Mouse (Mus musculus) cerebellum, postnatal 4 days (tissue): ENCODE measurements around the gene Capns1.
"Not testable (repeated sequence)": the region's sequence is repeated elsewhere in the genome, so short reads cannot be mapped to it uniquely, and the experiment has no call there.

Experiments
- DNase-seq, 2 experiments: peaks; one replicate each; pipeline ENCODE4 v3.0.0; 2022; ENCODE audit warnings: low spot score in 2 of 2, mixed read lengths in 1 of 2

Gene Capns1

DNA sequence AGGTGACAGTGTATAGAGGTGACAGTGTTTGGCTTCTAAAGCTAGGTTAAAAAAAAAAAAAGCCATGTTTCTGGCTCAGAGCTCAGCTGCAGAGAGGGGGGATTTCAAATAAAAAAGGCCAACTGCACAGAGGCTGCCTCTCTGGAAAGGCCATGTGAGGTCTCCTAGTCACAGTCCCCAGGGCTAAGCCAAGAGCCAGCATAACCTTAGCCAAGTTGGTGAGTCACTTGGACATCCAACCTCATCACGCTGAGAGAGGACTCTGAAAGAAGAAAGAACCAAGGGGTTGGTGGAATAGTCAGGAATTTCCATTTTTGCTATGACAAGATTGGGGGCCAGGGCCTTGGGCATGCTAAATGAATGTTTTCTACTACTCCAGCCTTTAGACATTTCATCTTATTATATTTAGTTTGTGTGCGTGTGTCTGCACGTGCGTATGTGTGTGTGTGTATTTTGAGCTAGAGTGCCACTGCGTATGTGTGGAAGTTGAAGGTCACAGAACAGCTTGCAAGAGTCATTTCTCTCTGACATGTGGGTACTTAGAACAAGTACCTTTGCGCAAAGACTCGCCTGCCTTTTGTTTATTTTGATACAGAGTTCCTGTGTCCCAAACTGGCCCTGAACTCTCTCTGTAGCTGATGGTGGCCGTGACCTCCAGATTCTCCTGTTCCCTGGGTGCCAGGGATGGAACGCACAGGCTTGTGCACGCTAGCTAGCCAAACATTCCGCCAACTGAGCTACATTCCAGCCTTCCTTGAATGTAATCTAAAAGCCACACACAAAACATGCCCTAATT, 4.5 kb upstream of the Capns1 start:
- no peak for DNase-seq

DNA sequence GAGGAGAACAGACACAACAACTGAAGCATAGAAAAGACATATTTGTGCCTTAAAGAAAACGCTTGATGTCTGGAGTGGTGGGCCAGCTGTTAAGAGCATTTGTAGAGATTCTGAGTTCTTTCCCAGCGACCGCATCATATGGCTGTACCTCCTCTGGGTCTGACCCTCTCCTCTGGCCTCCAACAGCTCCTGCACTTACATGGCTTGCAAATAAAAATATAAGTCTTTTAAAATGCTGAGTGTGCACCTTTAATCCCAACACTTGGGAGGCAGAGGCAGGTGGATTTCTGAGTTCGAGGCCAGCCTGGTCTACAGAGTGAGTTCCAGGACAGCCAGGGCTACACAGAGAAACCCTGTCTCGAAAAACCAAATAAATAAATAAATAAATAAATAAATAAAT, 2.0 kb upstream of the Capns1 start:
- DNase-seq = not testable (repeated sequence)

GRCm38 (mm10) chr7:30200200-30200599, 1.6 kb upstream of the Capns1 start:
- no peak for DNase-seq

GRCm38 (mm10) chr7:30199498-30200139, 1.0 kb upstream of the Capns1 start:
- no peak for DNase-seq

- no peak for DNase-seq
These were observed 950 bp downstream of the Capns1 start for GRCm38 (mm10) chr7:30197592-30198129.

- DNase-seq = no peak
These were observed 2.4 kb downstream of the Capns1 start for GRCm38 (mm10) chr7:30196171-30196570.

- DNase-seq = no peak
These were observed 3.1 kb downstream of the Capns1 start for GRCm38 (mm10) chr7:30195461-30195860.

- peak; percentile 82 to 92 for DNase-seq
These were observed 3.7 kb downstream of the Capns1 start for GRCm38 (mm10) chr7:30194884-30195283.

DNA sequence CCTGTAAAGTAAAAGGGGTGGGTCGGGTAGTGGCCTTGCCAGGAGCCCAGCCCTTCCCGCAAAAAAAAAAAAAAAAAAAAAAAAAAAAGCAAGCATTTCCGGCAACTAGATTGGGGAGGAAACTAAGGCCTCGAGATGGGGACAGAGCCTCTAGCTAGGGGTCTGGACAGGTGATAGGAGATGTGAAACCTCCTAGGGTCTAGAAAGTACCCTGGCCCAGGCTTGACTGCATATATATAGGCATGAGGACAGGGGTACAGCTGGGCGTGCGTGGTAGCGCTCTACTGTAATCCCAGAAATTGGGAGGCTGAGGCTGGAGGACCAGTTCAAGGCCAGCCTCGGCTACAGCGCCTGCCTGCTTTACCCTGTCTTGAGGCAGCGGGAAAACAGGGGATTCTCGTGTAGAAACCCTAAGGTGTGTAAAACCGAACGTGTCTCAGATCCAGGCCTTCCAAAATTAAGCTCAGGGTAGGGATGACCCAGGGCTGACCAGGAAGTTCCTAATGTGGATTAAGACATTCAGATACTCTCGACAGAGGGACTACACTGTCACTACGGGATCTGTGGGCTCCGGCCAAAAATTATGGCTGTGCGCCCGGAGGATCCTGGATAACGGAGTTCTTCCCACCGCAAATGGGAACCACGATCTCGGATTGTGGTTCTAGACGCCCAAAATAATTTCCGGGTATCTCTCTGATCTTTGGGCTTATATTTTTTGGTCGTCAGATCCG, 4.3 kb downstream of the Capns1 start:
- DNase-seq = peak in 1 of 2 experiments; percentile 50

DNA sequence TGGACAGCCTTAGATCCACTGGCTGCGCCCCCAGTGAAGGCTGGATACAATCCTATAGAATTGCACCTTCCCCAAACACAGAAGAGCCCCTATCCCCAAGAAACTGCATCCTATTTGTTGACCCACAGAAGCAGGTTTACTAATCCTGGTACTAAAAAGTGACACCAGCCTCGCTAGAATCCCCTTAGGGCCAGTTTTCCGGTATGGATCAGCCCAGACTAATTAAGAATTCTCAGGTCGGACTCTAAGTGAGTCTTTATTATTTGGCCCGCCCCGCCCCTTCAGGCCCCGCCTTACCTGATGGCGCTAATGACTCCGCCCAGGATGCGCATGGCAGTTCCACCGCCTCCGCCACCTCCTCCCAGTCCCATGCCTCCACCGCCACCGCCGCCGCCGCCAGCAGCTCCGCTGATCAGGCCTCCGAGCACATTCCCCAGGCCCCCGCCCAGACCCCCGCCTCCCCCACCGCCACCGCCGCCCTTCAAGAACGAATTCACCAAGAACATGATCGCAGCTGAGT, 5.0 kb downstream of the Capns1 start:
- peak; percentile 39 to 60 for DNase-seq

DNA sequence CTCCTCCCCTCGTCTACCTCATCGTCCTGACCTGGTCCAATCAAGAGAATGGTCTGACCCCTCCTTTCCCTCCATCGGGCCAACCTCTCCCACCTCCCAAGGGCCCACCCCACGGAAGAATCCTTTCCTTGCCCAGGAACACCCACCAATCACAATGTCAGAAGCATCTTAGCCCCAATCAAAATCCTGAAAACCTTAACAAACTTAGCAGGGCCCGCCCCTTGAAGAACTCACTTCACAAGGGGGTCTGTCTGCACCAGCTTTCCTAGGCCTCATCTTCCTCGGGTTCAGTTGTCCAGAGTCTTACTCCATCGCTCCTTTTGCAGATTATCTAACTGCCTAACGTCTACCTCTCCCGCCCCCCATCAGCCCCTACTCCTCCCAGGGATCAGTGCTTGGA, 5.6 kb downstream of the Capns1 start:
- no peak for DNase-seq

DNA sequence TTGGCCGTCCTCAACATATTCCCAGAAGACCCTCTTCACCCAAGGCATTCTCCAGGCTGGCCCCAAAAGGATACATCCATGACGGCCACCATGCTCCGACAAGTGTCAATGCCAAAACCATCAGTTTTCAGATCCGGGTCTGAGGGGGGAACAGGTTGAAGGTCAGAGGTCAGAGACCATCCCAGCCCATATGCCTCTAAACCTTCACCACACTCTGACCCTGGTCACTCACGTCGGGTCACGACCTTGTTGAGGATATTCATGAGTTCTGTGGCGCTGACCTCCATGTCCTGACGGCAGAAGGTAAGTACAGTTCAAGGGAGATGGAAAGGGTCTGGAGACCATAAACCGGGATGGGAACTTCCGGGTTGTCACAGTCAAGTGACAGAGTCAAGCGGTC, 6.5 kb downstream of the Capns1 start:
- DNase-seq = no peak

GRCm38 (mm10) chr7:30189116-30189491, 9.5 kb downstream of the Capns1 start:
- no peak for DNase-seq

GRCm38 (mm10) chr7:30188344-30189115, 10.1 kb downstream of the Capns1 start:
- no peak for DNase-seq

- no peak for DNase-seq
These were observed 13.8 kb downstream of the Capns1 start for GRCm38 (mm10) chr7:30184641-30185348.

GRCm38 (mm10) chr7:30183879-30184289, 14.7 kb downstream of the Capns1 start, which contains the start of gene Cox7a1:
Cox7a1 (plus strand) TSS chr7:30184144.
- peak in 1 of 2 experiments; percentile 51 for DNase-seq

GRCm38 (mm10) chr7:30183189-30183588, 15.4 kb downstream of the Capns1 start:
- not testable (repeated sequence) for DNase-seq

GRCm38 (mm10) chr7:30181929-30182328, 16.7 kb downstream of the Capns1 start:
- DNase-seq = not testable (repeated sequence)

- DNase-seq = peak; percentile 62 to 74
These were observed 17.3 kb downstream of the Capns1 start for GRCm38 (mm10) chr7:30181308-30181707.

DNA sequence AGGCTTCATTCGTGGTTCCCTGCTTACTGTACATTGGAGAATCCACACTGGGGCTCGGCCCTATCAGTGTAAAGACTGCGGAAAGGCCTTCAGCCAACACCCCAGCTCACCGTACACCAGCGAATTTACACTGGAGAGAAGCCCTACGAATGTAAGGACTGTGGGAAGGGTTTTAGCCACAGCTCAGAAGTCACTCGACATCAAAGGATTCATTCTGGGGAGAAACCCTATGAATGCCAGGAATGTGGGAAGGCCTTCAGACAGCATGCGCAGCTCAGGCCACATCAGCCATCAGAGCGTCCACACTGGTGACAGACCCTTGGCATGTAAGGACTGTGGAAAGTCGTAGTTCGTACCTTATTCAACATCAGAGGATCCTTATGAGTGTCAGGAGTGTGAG, 20.4 kb downstream of the Capns1 start:
- no peak for DNase-seq

- DNase-seq = no peak
These were observed 22.1 kb downstream of the Capns1 start for GRCm38 (mm10) chr7:30176474-30176873.
